Comparison of ENCODE assay signal across 20 mouse cellular contexts in the genomic region with DNA sequence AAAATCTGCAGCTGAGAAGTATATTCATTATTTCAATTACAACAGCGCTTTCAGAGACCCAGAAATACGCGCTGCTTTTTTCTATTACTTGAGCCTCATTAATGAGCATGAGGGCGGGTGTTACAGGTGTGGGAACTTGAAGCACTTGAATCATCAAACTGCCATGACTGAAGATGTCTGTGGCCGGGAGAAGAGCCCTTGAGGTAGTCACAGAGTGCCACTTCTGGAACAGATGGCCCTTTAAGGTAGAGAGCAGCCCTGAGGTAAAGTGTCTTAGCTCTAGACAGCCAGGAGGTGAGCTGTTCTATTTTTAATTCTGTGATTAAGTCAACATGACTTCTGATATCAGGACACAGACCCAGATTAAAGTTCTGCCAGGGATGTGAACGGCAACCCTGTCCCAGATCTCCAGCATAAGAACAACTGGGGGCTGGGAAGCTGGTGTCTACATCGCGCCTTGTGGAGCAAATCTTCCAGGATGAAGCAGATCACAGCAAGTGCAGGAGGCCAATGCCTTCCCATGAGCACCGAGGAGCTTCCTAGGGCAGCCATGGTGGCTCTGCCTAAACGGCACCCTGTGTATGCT.
DNase-seq lines count a peak whose midpoint lies in the region; ATAC-seq and TF ChIP-seq lines count a peak whose summit lies in the region.
"Had no signal": no experiment of that assay in that cellular context is flagged by ENCODE, and none has a peak within 500 bp of the region (broad histone marks: within the 10 kb centered on the region; RNA-seq: fewer than 3 reads in every experiment).

No protein-coding gene starts in this region.

- H3K9me3 ChIP-seq in lung, postnatal 0 days (ENCODE audit: low read length), result no peaks in the 10 kb centered on the region
- H3K9me3 ChIP-seq: hindbrain, embryonic 12.5 days; midbrain, embryonic 15.5 days; stomach, embryonic 15.5 days had no signal

- no peaks in the 10 kb centered on the region for H3K79me2 ChIP-seq in heart, adult 2 months (replicated peaks; ENCODE audit: control insufficient read depth, insufficient read depth, low read length)
- H3K79me2 ChIP-seq in liver, adult 2 months (ENCODE audit: control insufficient read depth, insufficient read depth, low read length), result no peaks in the 10 kb centered on the region

- intact Hi-C loops in heart, adult 2 months (cut with DNase I), result no loop called here

- no peak for TF ChIP-seq EP300 in heart, adult 2 months (IDR thresholded peaks at IDR 0.05; ENCODE audit: insufficient read depth, low read depth, low read length)
- peak; percentile 92 for TF ChIP-seq EP300 in lung, postnatal 0 days (IDR thresholded peaks at IDR 0.05)

- DNase-seq in heart, adult 2 months, result peak in 1 of 2 experiments; percentile 32
- no peak for DNase-seq in heart, adult 8-10 months (ENCODE audit: low spot score)
- peak; percentile 74 for DNase-seq in liver, adult 2 months (ENCODE audit: extremely low read depth, low read depth, low spot score)
- DNase-seq in liver, result no peak
- peak; percentile 82 for DNase-seq in lung, postnatal 0 days (ENCODE audit: low spot score)
- no peak for DNase-seq in adrenal gland, postnatal 25 days
- DNase-seq in layer of hippocampus, postnatal 14 days (ENCODE audit: low spot score in 2 of 2), result no peak
- DNase-seq: adrenal gland, postnatal 36 days; B cell, adult 2 months; cerebellum, adult 2 months; cerebellum, postnatal 36 days; kidney, adult 18-20 months; right cerebral cortex, postnatal 25 days; thymus, adult 18-20 months had no signal

- TF ChIP-seq CTCF in heart, adult 2 months (IDR thresholded peaks at IDR 0.05), result no peak
- no peak for TF ChIP-seq CTCF in liver, adult 2 months (IDR thresholded peaks at IDR 0.05; ENCODE audit: low read depth, low read length)
- no peak for TF ChIP-seq CTCF in lung, postnatal 0 days (IDR thresholded peaks at IDR 0.05)

- no peaks in the 10 kb centered on the region for H3K27me3 ChIP-seq in heart, adult 2 months (ENCODE audit: control insufficient read depth, insufficient read depth, low read length)
- no peaks in the 10 kb centered on the region for H3K27me3 ChIP-seq in liver, adult 2 months (ENCODE audit: control insufficient read depth, insufficient read depth, low read length)
- H3K27me3 ChIP-seq in lung, postnatal 0 days (replicated peaks; ENCODE audit: insufficient read depth, low read length), result no peaks in the 10 kb centered on the region
- H3K27me3 ChIP-seq: hindbrain, embryonic 12.5 days; midbrain, embryonic 15.5 days; stomach, embryonic 15.5 days had no signal

- no peak overlapping the region for H3K4me2 ChIP-seq in lung, postnatal 0 days (replicated peaks; ENCODE audit: low read depth, low read length)
- H3K4me2 ChIP-seq: hindbrain, embryonic 12.5 days; midbrain, embryonic 15.5 days; stomach, embryonic 15.5 days had no signal

- peak; percentile 95 for ATAC-seq in lung, postnatal 0 days
- ATAC-seq: midbrain, embryonic 15.5 days had no signal

- no peak overlapping the region for H3K9ac ChIP-seq in heart, adult 2 months (ENCODE audit: low read depth, low read length)
- H3K9ac ChIP-seq in liver, adult 2 months (ENCODE audit: low read depth, low read length), result no peak overlapping the region
- H3K9ac ChIP-seq in lung, postnatal 0 days (replicated peaks; ENCODE audit: low read depth), result no peak overlapping the region
- H3K9ac ChIP-seq: hindbrain, embryonic 12.5 days; midbrain, embryonic 15.5 days; stomach, embryonic 15.5 days had no signal

- H3K36me3 ChIP-seq in heart, adult 2 months (ENCODE audit: control insufficient read depth, insufficient read depth, low read length), result no peaks in the 10 kb centered on the region
- no peaks in the 10 kb centered on the region for H3K36me3 ChIP-seq in liver, adult 2 months (ENCODE audit: control insufficient read depth, insufficient read depth, low read length)
- no peaks in the 10 kb centered on the region for H3K36me3 ChIP-seq in lung, postnatal 0 days (ENCODE audit: insufficient read depth, low read length)
- H3K36me3 ChIP-seq: hindbrain, embryonic 12.5 days; midbrain, embryonic 15.5 days; stomach, embryonic 15.5 days had no signal

- no peak overlapping the region for H3K4me3 ChIP-seq in heart, adult 2 months
- H3K4me3 ChIP-seq in liver, adult 2 months (ENCODE audit: insufficient read depth, low read depth, low read length), result no peak overlapping the region
- H3K4me3 ChIP-seq in lung, postnatal 0 days (ENCODE audit: low read depth, low read length), result no peak overlapping the region
- H3K4me3 ChIP-seq: forebrain, embryonic 10.5 days; hindbrain, embryonic 12.5 days; midbrain, embryonic 15.5 days; myocyte; stomach, embryonic 15.5 days had no signal

- H3K4me1 ChIP-seq in heart, adult 2 months (ENCODE audit: control insufficient read depth, insufficient read depth, low read length), result peaks cover 1% of the 10 kb centered on the region; the same call in 1 of the 2 replicates
- H3K4me1 ChIP-seq in liver, adult 2 months (ENCODE audit: control insufficient read depth, insufficient read depth, low read length), result peaks cover 2% of the 10 kb centered on the region
- H3K4me1 ChIP-seq in lung, postnatal 0 days (ENCODE audit: insufficient read depth, low read depth, low read length), result no peaks in the 10 kb centered on the region
- H3K4me1 ChIP-seq: hindbrain, embryonic 12.5 days; midbrain, embryonic 15.5 days; stomach, embryonic 15.5 days had no signal

- 74% methylated on average over 10 of the region's 10 CpGs for WGBS in heart, adult 2 months
- 78% methylated on average over 10 of the region's 10 CpGs for WGBS in liver, adult 2 months
- 56% methylated on average over 10 of the region's 10 CpGs for WGBS in lung, postnatal 0 days

- H3K27ac ChIP-seq in heart, adult 2 months, result peak overlapping the region; percentile 51
- H3K27ac ChIP-seq in liver, adult 2 months (replicated peaks; ENCODE audit: insufficient read depth, low read depth, low read length), result no peak overlapping the region
- no peak overlapping the region for H3K27ac ChIP-seq in lung, postnatal 0 days (ENCODE audit: low read length)
- H3K27ac ChIP-seq: forebrain, embryonic 10.5 days; hindbrain, embryonic 12.5 days; kidney, postnatal 0 days; midbrain, embryonic 15.5 days; stomach, embryonic 15.5 days had no signal

- TF ChIP-seq POLR2A in heart, adult 2 months (IDR thresholded peaks at IDR 0.05; ENCODE audit: insufficient read depth, low read depth, low read length), result no peak
- TF ChIP-seq POLR2A in liver, adult 2 months (IDR thresholded peaks at IDR 0.05; ENCODE audit: extremely low read depth, insufficient read depth, low read length), result no peak

Comparison
In these comparisons a context has a peak if more than half of its experiments do, and no peak if none do; other contexts are left out.
1. DNase-seq: peak in liver, adult 2 months (single experiment) and lung, postnatal 0 days (single experiment); none in heart, adult 8-10 months (single experiment), liver (single experiment), adrenal gland, postnatal 25 days (single experiment) and layer of hippocampus, postnatal 14 days (0 of 2).